Mouse (Mus musculus) forebrain, embryonic 12.5 days (tissue): ENCODE data around the gene Cntn4. TPM values are rescaled to one million over a fixed set of nuclear protein-coding genes. Genes with fewer than 3 reads are reported as not detected.
"Not testable (repeated sequence)": the region's sequence is repeated elsewhere in the genome, so short reads cannot be mapped to it uniquely, and the experiment has no call there.

Source experiments
- ATAC-seq: fragments of 200-750 bp; cut with Nextera tagmentation; 2 replicates; pipeline ENCODE4 v1.8.0; 2017; ENCODE audit warnings: moderate TSS enrichment; ENCODE audit not compliant: low FRiP score
- H3K27ac ChIP-seq: fragments of 300-500 bp; sonication (generic); 2 replicates; pipeline ENCODE4 v1.5.1; 2016; ENCODE audit warnings: mild to moderate bottlenecking
- H3K27me3 ChIP-seq: fragments of 300-500 bp; sonication (generic); 2 replicates; pipeline ENCODE4 v1.6.1; 2016; ENCODE audit warnings: mild to moderate bottlenecking
- H3K36me3 ChIP-seq: fragments of 300-500 bp; sonication (generic); replicated peaks from 2 replicates; pipeline ENCODE4 v1.6.1; 2016; ENCODE audit warnings: mild to moderate bottlenecking
- H3K4me1 ChIP-seq: fragments of 300-500 bp; sonication (generic); 2 replicates; pipeline ENCODE4 v1.6.1; 2016
- H3K4me2 ChIP-seq: fragments of 300-500 bp; sonication (generic); 2 replicates; pipeline ENCODE4 v1.6.1; 2016; ENCODE audit warnings: mild to moderate bottlenecking, moderate library complexity
- H3K4me3 ChIP-seq: fragments of 300-500 bp; sonication (generic); replicated peaks from 2 replicates; pipeline ENCODE4 v1.5.1; 2016; ENCODE audit warnings: mild to moderate bottlenecking
- H3K9ac ChIP-seq: fragments of 300-500 bp; sonication (generic); 2 replicates; pipeline ENCODE4 v1.6.1; 2016; ENCODE audit warnings: mild to moderate bottlenecking
- H3K9me3 ChIP-seq: fragments of 300-500 bp; sonication (generic); 2 replicates; pipeline ENCODE4 v1.6.1; 2016
- WGBS: fragments of 180-500 bp; shearing (Covaris S2); methylation state at CpG from one replicate; pipeline ENCODE4 v1.1.7; 2016; 5-methylcytosine and 5-hydroxymethylcytosine counted together
- polyA plus RNA-seq: library from polyadenylated mRNA; unstranded; fragments of >200 nt; fragmentation: Nextera tagmentation; extraction: Ambion mirVana; gene quantifications from 2 replicates; pipeline ENCODE4 v1.2.1, GENCODE M21; 2016

Gene Cntn4
- polyA plus RNA-seq, 1 experiment from 2014 or later, result 2.4 TPM

DNA sequence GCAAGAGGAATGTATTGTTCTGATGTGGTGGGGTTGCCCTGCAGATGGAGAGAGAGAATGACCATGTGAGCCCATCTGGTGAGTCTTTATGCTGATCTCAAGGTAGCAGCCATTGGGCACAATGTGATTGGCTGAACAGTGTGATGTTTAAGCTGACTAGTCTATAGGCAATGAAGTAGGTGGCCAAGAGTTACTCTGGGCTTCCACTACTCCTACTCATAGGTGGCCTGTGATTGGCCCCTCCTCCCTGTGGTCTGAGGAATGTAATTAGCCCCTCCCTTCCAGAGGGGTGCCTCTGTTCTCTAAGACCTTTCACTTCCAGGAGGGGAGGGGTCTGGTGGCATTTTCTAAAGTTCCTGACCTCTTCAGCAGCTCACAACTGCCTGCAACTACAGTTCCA is 663.7 kb downstream of the Cntn4 start:
- no peaks in the 10 kb centered on the region for H3K9me3 ChIP-seq
- peak; percentile 60; the same call in 1 of the 2 replicates for ATAC-seq

DNA sequence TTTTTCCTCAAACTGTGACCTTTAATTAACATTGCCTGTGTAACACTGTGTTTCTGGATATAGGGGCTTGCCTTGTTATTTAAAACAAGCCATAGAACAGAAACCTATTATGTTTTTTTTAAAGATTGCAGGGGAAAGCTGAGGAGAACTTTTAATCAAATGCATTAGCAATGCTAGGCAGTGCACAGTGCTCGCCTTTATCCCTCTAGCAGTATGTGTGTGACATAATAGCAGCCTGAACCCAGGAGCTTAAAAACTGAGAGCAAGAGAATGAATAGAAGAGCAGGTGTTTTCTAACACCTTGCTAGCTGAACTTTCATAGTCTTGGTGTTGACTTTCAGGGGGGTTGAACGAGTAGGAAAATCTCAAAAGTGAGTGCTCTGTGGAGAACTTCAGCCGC is 672.6 kb downstream of the Cntn4 start:
- H3K27ac ChIP-seq, result no peak overlapping the region
- H3K4me3 ChIP-seq, result no peak overlapping the region
- no peaks in the 10 kb centered on the region for H3K36me3 ChIP-seq
- no peaks in the 10 kb centered on the region for H3K9me3 ChIP-seq
- 0 out of 2 replicates have a peak, but pooled peaks have one; percentile 51 for ATAC-seq
- 12% methylated on average over 3 of the region's 3 CpGs for WGBS
- H3K27me3 ChIP-seq, result no peaks in the 10 kb centered on the region
- no peak overlapping the region for H3K9ac ChIP-seq
- peaks cover 10% of the 10 kb centered on the region; the same call in 1 of the 2 replicates for H3K4me1 ChIP-seq
- H3K4me2 ChIP-seq, result no peak overlapping the region

More for the DNA sequence above, 663.7 kb downstream of the Cntn4 start:
- Histone ChIP-seq H3K27me3 (no peaks in the 10 kb centered on the region), H3K4me2 (no peak overlapping the region), H3K4me1 (no peaks in the 10 kb centered on the region), H3K36me3 (no peaks in the 10 kb centered on the region), H3K4me3 (no peak overlapping the region), H3K27ac (no peak overlapping the region), H3K9ac (no peak overlapping the region)

DNA sequence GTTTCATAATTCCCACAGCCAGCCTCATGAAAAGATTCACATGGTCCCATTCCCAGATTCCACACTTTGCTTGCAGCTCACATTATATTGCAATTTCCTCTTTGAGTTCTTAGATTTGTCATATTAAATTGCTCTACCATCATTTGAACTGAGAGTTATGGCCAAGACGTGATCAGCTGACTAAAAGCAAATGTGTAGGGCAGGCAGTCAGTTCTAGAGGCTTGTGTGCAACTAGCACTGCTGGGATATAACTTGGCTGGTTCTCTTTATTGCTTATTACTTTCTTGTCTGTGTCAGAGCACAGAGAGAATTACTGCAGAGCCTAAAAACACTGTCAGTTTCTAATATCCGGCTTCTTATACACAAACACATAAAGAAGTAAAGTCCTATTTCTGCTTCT is 673.9 kb downstream of the Cntn4 start:
- Histone ChIP-seq H3K9ac (no peak overlapping the region), H3K4me1 (peaks cover 10% of the 10 kb centered on the region; the same call in 1 of the 2 replicates), H3K36me3 (no peaks in the 10 kb centered on the region), H3K27ac (no peak overlapping the region), H3K4me2 (no peak overlapping the region), H3K27me3 (no peaks in the 10 kb centered on the region), H3K9me3 (no peaks in the 10 kb centered on the region), H3K4me3 (no peak overlapping the region)
- ATAC-seq, result no peak
- 88% methylated on average over 2 of the region's 2 CpGs for WGBS

DNA sequence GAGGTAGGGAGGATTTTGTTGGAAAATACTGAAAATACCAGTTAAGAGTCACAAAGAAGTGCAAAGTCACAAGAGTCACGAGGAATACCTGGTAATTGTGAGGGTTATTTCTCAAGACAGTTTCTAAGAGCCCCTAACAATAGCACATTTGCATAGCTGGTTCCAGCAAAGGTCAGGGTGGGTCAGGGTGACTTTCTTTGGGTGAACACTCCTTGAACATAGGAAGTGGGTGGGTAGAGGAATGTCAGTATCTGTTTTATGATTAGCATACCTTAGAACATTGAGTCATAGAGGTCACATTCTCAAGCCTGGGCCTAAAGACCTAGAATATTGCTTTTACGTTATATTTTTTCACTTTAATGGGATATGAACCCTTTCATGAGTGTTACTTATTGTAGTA is 681.3 kb downstream of the Cntn4 start:
- H3K4me1 ChIP-seq, H3K4me3 ChIP-seq, ATAC-seq, H3K4me2 ChIP-seq, H3K9me3 ChIP-seq, H3K9ac ChIP-seq, H3K27me3 ChIP-seq, H3K36me3 ChIP-seq, H3K27ac ChIP-seq: not testable (repeated sequence)
- WGBS, result 87% methylated on average over 2 of the region's 2 CpGs

DNA sequence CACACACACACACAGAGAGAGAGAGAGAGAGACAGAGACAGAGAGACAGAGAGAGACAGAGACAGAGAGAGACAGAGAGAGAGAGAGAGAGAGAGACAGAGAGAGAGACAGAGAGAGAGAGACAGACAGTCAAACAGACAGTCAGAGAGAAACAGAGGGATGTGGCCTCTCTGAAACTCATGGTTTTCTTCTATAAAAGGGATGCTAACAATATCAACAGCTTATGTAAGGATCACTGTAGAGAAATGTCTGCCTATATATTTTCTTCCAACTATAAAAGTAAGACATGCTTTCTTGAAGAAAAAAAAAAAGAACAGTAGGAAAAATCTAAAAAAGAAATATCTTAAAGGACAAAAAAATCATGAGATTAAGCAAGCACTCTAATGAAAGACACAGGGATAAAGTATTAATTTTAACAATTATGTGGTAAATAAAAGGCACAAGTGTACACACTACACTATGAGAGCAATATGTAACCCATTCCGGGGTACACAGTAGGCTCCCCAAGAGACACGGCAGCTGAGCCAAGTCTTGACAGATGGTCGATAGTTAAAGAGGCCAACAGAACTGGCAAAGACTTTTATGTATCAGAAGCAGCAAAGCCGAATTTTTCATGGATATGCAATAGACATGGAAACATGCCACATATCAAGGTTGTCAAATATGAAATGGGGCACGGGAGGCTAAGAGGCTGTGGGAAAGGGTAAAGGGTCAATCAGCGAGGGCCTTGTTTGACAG is 704.0 kb downstream of the Cntn4 start:
- H3K27ac ChIP-seq, result no peak overlapping the region
- 79% methylated on average over 6 of the region's 6 CpGs for WGBS
- H3K4me3 ChIP-seq, result no peak overlapping the region
- H3K4me1 ChIP-seq, result no peaks in the 10 kb centered on the region
- H3K4me2 ChIP-seq, result no peak overlapping the region
- no peak for ATAC-seq
- no peak overlapping the region for H3K9ac ChIP-seq
- no peaks in the 10 kb centered on the region for H3K9me3 ChIP-seq
- H3K36me3 ChIP-seq, result no peaks in the 10 kb centered on the region
- H3K27me3 ChIP-seq, result no peaks in the 10 kb centered on the region

DNA sequence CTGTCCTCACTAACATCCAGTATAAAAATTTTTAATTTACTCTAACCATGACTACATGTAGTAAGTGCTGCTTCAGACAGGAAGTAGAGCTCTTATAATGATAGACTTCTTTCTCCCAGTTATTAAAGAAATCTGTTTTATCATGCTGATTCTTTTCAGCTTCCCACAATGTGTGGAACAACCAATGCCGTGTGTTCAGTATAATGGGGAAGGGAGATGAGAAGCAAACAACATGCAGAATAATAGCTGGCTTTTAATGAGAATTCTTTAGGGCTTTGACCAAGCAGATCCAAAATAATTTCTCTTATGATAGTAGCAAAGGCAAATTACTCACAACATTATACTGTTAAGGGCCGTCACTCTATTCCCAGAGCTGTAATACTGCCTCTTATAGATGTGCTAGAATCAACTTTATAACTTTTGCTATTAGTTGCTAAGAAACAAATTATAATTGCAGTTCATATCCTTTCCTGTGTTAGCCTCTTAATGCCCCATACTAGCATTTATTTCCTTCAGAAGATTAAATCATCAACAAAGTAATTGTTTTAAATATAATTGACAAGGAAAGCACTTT is 710.5 kb downstream of the Cntn4 start:
- Histone ChIP-seq H3K4me2 (no peak overlapping the region), H3K9ac (no peak overlapping the region), H3K4me1 (no peaks in the 10 kb centered on the region), H3K4me3 (no peak overlapping the region), H3K9me3 (no peaks in the 10 kb centered on the region), H3K36me3 (no peaks in the 10 kb centered on the region), H3K27me3 (no peaks in the 10 kb centered on the region), H3K27ac (no peak overlapping the region)
- no peak for ATAC-seq
- 38% methylated on average over 2 of the region's 2 CpGs for WGBS

DNA sequence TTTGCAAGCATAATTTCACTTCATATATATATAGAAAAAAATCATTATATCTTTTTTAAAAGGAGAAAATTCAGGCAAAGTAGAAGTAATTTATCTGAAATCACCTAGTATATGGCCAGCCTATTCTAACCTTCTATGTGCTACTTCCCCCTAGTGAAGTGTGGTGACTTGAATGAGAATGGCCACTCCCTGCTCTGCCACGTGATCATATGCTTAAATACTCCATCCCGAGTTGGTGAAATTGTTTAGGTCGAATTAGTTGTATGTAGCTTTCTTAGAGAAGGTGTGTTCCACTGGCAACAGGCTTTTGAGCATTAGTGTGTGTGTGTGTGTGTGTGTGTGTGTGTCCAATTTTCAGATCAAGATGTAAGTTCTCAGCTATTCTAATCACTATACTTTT is 730.6 kb downstream of the Cntn4 start:
- Histone ChIP-seq H3K9ac (no peak overlapping the region), H3K9me3 (no peaks in the 10 kb centered on the region), H3K27me3 (no peaks in the 10 kb centered on the region), H3K4me1 (no peaks in the 10 kb centered on the region), H3K27ac (no peak overlapping the region), H3K4me2 (no peak overlapping the region), H3K36me3 (no peaks in the 10 kb centered on the region), H3K4me3 (no peak overlapping the region)
- WGBS, result 80% methylated on average over 3 of the region's 3 CpGs
- no peak for ATAC-seq

DNA sequence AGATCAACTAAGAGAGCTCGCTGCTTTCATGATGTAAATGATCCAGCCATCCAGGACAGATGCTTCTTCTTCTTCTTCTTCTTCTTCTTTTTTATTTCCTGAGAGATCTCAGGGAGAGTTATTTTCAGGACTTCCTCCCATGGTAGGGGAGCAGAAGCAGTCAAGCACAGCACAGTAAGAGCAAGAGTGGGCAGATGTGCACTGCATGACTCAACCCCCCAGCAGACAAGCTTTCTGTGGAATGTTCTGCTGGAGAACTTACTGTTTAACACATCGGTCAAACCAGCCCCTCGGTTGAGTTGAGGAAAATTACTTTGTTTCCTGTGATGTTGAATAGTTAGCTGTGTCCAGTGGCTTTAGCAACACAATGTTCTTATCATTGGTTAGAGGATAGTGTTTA is 731.2 kb downstream of the Cntn4 start:
- no peak overlapping the region for H3K4me2 ChIP-seq
- no peaks in the 10 kb centered on the region for H3K4me1 ChIP-seq
- WGBS, result 89% methylated on average over 3 of the region's 3 CpGs
- no peaks in the 10 kb centered on the region for H3K36me3 ChIP-seq
- ATAC-seq, result no peak
- H3K4me3 ChIP-seq, result no peak overlapping the region
- no peaks in the 10 kb centered on the region for H3K27me3 ChIP-seq
- no peak overlapping the region for H3K27ac ChIP-seq
- no peak overlapping the region for H3K9ac ChIP-seq
- no peaks in the 10 kb centered on the region for H3K9me3 ChIP-seq

DNA sequence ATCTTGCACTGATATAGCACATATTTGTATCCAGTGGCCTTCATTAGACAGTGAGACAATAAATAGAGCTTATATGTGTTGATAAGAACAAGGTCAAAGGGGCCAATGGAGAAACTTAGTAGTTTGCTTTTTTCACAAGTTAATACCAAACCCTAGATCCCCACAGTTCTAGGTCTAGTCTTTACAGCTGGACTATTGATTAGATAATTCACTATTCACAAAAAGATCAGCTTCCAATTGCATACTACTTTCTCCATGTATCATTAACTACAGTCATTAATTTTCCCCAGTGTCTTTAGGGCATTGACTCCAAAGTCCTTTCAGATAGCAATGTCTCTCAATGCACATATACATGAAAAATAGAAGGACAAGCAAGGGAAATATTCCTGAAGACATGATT is 745.5 kb downstream of the Cntn4 start:
- no peak overlapping the region for H3K9ac ChIP-seq
- H3K4me3 ChIP-seq, result no peak overlapping the region
- H3K9me3 ChIP-seq, result no peaks in the 10 kb centered on the region
- H3K27ac ChIP-seq, result no peak overlapping the region
- H3K27me3 ChIP-seq, result no peaks in the 10 kb centered on the region
- no peak for ATAC-seq
- H3K4me2 ChIP-seq, result no peak overlapping the region
- H3K4me1 ChIP-seq, result no peaks in the 10 kb centered on the region
- no peaks in the 10 kb centered on the region for H3K36me3 ChIP-seq

DNA sequence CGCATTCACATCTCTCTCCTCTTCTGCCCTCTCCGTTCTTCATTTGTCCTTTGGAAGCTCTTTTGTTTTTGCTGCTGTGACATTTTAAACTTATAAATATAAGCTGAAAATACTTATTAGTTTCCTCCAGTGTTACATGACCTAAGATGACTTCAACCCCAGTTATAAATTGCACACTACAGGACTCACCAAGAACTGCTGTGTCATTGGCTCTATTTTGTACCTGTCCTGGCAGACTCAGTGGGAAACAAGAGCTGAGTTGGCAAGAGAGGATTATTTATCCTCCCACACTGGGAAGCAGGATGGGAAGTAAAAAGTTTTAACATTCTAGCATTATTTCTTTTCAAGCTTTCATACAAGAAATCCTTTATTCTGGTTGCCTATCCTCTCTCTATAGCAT is 746.0 kb downstream of the Cntn4 start:
- no peak for ATAC-seq
- H3K27me3 ChIP-seq, result no peaks in the 10 kb centered on the region
- H3K36me3 ChIP-seq, result no peaks in the 10 kb centered on the region
- no peak overlapping the region for H3K4me3 ChIP-seq
- no peak overlapping the region for H3K27ac ChIP-seq
- no peaks in the 10 kb centered on the region for H3K9me3 ChIP-seq
- no peak overlapping the region for H3K9ac ChIP-seq
- no peak overlapping the region for H3K4me2 ChIP-seq
- H3K4me1 ChIP-seq, result no peaks in the 10 kb centered on the region
- 91% methylated on average over 2 of the region's 2 CpGs for WGBS

DNA sequence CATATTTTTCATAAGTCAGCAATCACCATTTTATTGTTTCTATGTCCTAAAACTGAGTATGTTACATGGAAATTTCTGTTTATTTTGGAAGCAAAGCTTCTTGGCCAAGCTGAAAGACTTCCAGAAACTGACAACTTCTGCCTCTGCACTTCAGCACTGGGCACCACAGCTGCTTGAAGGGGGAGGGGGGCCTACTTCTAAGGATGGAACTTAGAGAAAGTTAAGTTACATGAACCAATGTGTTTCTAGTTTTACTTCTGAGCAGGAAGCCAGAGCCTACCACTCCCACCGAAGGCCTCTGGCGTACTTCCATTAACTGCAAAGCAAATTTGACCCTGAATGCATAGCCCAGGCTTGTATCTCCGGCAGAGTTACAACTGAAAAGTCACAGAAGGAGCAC is 749.2 kb downstream of the Cntn4 start:
- no peak for ATAC-seq
- no peak overlapping the region for H3K9ac ChIP-seq
- WGBS, result 91% methylated on average over 3 of the region's 3 CpGs
- H3K4me3 ChIP-seq, result no peak overlapping the region
- no peaks in the 10 kb centered on the region for H3K4me1 ChIP-seq
- no peaks in the 10 kb centered on the region for H3K9me3 ChIP-seq
- H3K36me3 ChIP-seq, result no peaks in the 10 kb centered on the region
- H3K27ac ChIP-seq, result no peak overlapping the region
- H3K27me3 ChIP-seq, result no peaks in the 10 kb centered on the region
- no peak overlapping the region for H3K4me2 ChIP-seq

DNA sequence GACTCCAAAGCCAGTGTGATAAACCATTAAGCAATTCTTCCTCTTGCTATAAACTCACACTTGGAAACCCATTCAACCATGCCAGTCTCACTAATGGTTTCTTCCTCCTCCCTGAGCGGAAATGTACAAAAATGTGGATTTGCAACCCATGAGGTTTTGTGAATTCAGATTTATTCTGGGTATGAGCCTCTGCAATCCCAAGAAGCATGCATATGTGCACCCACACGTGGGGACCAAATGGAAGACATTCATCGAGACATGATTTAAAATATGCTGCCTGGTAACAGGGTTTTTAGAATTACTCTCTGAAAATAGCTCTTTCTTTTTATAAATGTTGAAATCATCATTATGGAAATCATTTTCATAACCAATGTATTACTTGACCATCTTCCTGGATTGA is 754.0 kb downstream of the Cntn4 start:
- Histone ChIP-seq H3K4me1 (no peaks in the 10 kb centered on the region), H3K9ac (no peak overlapping the region), H3K36me3 (no peaks in the 10 kb centered on the region), H3K9me3 (no peaks in the 10 kb centered on the region), H3K27me3 (no peaks in the 10 kb centered on the region), H3K27ac (no peak overlapping the region), H3K4me2 (no peak overlapping the region), H3K4me3 (no peak overlapping the region)
- ATAC-seq, result no peak
- WGBS, result 88% methylated on average over 3 of the region's 3 CpGs

DNA sequence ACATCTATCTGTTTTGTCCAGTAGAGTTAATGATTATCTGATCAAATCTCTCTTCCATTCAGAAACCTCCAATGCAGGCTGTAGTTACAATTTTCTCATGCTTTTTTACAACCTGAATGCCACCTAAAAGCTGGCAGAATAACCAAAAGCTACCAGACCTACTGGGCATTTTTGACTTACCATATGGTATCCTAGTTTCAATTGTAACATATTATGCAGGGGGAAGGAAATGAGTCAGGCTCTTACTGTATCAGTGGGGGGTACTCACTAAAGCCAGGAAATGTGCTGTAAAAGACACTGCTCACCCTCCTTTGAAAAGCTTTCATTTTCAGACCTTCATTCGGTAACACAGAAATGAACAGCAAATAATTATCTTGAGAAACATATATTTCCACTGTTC is 763.3 kb downstream of the Cntn4 start:
- ATAC-seq, result no peak
- H3K36me3 ChIP-seq, result no peaks in the 10 kb centered on the region
- H3K27ac ChIP-seq, result no peak overlapping the region
- 74% methylated on average over 1 of the region's 1 CpGs for WGBS
- no peak overlapping the region for H3K9ac ChIP-seq
- H3K4me1 ChIP-seq, result no peaks in the 10 kb centered on the region
- H3K27me3 ChIP-seq, result no peaks in the 10 kb centered on the region
- H3K4me2 ChIP-seq, result no peak overlapping the region
- no peaks in the 10 kb centered on the region for H3K9me3 ChIP-seq
- no peak overlapping the region for H3K4me3 ChIP-seq
